Mouse (Mus musculus) right cerebral cortex, postnatal 25 days (tissue): Measurements from ENCODE around the gene Dcun1d3.

Experiments
- DNase-seq: peaks from one replicate; pipeline ENCODE4 v3.0.0; 2022

The Dcun1d3 gene

GRCm38 (mm10) chr7:119895639-119896512, at the start of gene Dcun1d3, which contains the start of gene Lyrm1:
Dcun1d3 (minus strand) TSS chr7:119896298.
Lyrm1 (plus strand) TSS chr7:119895861.
- peak; percentile 96 for DNase-seq

GRCm38 (mm10) chr7:119941569-119941968, 45.5 kb upstream of the Dcun1d3 start:
- DNase-seq: no peak

DNA sequence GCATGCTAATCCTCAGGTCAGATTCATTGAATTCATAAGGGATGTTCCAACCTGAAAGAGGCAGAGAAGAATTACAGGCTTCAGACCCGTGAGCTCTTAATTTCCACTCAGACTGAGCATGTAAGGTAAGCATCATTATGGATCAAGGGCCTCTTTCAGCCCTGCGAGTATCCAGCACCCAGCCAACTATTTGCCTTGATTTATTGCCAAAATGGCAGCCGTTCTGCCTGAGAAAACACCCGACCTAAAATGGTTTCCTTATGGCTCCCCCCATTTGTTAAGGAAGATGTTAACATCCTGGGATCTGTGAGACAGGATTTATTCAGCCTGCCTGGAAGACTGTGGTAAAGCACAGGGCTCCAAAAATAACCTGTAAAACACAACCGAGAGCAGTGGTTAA, 40.9 kb upstream of the Dcun1d3 start:
- DNase-seq: no peak

GRCm38 (mm10) chr7:119936321-119936720, 40.2 kb upstream of the Dcun1d3 start:
- DNase-seq: no peak

DNA sequence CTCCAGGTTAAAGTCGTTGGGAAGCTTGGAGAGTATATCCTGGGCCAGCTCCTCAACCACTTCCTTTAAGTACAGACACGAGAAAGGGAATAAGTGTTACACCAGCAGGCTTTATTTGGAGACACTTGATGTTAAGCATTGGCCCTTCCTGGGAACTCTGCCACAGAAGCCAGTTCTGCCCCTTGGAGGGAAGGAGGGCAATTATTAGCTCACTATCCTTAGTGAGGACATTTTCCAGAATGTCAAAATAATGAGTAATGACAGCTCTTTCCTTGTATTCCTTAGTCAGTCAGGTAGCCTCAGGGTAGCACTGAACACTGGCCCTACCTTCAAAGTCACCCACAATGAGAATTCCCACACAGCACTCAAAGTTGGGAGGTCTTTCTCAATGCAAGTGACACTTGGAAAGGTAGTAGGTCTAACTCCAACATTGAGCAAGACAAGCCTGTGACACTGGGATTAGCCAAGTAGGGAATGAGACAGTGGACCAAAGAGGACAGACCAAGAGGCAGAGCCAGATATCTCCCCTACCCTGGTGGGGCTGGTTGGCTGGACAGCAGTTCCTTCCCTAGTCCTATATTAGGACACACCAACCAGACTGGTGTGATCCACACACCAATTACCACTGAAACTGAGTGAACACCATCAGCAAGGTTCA, 32.8 kb upstream of the Dcun1d3 start:
- DNase-seq: no peak

- DNase-seq: no peak
Observed at GRCm38 (mm10) chr7:119921054-119921453, 25.0 kb upstream of the Dcun1d3 start.

DNA sequence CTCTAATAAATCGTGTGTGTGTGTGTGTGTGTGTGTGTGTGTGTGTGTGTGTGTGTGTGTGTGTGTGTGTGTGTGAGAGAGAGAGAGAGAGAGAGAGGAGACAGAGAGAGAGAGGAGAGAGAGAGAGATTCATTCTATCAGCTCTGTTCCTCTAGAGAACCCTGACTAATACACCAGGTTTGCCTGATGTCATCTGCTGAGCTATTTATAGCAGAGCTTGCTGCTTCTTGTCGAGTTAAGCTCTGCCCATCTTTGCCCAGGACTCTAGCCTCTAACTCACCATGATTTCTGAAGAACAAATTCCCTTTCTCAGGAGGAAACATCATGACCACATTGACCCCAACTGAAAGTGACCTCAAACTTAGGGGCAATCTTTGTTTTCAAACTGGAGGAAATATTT, 24.4 kb upstream of the Dcun1d3 start:
- DNase-seq: no peak

GRCm38 (mm10) chr7:119911727-119912126, 15.6 kb upstream of the Dcun1d3 start:
- DNase-seq: no peak

DNA sequence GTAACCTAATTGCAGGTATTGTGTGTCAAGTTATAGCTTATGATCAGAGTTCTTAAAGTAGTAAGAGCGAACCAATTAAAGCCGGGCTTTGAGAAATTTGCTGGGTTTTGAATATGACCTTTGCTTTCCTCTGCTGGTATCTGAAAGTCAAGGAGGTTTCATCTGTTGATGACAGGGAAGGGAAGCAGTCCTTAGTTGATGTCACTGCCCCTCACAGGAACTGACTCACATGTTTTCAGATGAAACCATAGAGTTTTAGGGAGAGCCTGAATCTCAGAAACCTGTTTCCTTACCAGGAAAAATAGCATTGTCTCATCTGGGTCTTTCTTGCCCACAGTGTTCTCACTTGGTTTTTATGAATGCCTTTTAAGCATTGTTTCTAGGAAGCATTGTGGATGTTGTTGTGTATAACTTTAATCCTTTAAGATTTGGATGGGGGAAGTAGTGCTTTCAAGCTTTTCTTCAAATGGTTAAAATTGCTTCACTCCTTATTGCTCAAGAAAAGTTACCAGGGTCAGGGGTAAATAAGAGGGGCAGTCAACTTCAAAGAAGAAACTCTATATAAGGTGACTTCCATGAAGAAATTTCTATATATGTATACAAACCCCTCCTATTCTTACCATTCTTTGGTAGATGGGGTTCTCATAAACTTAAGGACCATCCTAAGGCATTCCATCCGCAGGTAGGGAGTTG, 10.6 kb upstream of the Dcun1d3 start:
- DNase-seq: no peak

- no peak for DNase-seq
Observed at GRCm38 (mm10) chr7:119899386-119900057, 3.4 kb upstream of the Dcun1d3 start.

DNA sequence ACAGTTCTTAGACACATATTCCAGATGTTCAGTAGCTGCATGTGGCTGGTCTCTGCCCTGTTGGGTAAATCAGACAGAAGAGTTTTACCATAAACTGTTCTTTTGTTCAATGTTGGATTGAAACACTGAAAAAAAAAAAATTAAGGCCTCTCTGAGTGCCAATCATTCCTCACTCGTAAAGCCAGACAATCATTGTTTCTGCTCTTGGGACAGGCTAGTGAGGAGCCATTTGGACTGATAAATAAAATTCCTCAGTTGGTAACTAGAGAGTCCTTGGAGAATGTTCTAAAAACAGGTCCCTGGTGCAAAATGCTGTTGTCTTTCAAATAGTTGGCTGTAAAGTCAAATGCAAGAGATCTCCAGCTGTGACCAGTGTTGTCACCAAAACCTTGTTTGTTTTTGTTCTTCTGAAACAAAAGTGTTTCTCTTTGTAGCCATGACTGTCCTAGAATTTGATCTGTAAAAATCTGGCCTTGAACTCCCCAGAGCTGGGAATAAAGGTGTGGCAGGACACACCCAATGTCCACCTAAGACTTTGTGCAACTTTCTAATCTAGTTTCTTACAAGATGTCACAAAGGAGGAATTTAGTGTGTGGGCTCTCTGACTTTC, 2.3 kb upstream of the Dcun1d3 start:
- no peak for DNase-seq

DNA sequence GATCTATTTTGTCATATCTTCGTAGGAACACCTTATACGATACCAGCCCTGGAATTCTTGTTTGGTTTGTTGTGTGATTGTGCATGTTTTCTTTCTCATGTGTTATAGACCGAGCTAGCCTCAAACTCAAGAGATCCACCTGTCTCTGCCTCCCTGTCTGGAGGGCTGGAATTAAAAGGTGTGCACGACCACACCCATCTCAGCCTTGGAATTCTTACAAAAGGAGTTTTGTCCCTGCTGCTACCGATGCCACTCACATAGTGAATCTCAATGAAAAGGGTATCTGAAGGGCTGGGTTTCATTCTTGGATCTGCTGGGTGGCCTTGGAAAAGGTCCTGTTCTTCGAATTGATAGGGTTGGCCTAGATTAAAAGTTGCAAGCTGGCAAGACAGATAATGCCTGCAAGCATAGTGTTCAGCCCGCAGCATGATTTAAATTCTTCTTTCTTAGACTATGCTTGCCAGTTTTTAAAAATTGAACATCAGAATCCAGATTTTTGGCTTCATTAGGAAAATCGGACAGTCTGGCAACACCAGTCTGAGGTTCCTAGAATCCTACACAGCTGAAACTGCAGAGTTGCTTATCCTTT, 1.5 kb upstream of the Dcun1d3 start:
- DNase-seq: no peak

DNA sequence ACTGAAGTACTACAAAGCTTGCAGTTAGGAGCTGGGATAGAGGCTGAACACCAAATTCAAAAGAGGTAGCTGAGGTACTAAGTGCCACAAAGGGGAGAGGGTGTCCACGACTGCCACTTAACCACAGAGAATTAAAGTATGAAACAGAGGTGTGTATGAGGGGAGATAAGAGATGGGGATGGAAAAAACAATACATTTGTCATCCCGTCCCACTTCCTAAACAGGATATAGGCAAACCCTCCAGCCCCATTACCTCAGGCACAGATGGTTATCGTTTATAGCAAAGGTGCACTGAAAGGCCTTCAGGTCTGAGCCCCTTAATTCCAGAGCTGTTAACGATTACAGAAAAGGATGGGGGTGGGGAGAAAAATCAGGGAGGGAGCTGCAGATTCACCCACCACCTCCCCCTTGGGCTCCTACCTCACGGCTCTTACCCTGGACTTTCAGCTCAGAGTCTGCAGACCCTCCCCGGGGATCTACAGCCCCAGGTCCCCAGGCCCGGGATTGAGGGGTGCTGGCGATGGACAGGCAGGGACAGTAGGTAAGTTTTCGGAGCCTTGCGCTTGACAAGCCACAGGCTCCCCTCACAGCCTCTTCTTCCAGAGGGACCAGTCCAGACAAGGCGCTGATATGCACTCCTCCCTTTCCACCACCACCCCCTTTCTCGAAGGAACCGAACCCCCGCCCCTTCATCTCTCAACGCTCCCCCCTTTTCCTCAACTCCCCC, 1.1 kb downstream of the Dcun1d3 start:
- DNase-seq: peak; percentile 5

- DNase-seq: no peak
Observed at GRCm38 (mm10) chr7:119892742-119893141, 3.4 kb downstream of the Dcun1d3 start.

GRCm38 (mm10) chr7:119892198-119892597, 3.9 kb downstream of the Dcun1d3 start:
- DNase-seq: no peak

GRCm38 (mm10) chr7:119887887-119888286, 8.2 kb downstream of the Dcun1d3 start:
- no peak for DNase-seq

DNA sequence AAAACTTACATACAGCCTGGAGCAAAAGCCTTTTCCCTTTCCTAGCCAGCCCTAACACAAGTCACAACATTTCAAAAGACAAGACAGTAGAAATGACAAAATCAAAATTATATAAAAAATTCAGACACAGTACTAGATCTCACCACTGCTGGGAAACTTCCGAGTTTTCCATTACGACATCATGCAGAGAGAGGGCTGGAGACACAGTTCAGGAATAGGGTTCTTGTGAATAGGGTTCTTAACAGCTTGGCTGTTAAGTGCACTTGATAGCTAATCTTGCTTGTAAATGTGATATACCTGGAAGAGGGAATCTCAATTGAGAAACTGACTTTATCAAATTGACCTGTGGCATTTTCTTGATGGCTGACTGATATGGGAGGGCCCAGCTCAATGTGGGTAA, 14.9 kb downstream of the Dcun1d3 start:
- DNase-seq: no peak

- DNase-seq: no peak
Observed at GRCm38 (mm10) chr7:119880345-119880744, 15.8 kb downstream of the Dcun1d3 start.

- no peak for DNase-seq
Observed at GRCm38 (mm10) chr7:119879171-119879570, 16.9 kb downstream of the Dcun1d3 start.

GRCm38 (mm10) chr7:119875776-119876440, 20.2 kb downstream of the Dcun1d3 start:
- DNase-seq: peak; percentile 56

DNA sequence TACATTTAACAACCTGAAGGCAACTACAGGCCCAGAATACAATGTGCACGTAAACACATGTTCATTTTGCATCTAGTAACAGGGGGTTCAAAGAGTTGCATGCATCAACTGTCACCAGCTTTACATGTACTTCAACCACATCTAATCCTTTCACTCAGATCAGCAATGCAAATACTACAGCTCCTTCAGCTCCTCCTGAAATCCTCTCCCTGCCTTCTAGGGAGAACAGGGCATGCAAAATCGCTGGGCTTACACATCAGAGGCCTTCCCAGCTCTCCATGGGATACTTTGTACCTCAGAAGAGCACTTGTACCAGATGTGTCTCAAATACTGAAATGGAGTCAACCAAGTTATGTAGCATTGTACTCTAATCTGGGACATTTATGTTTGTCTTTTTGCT, 23.0 kb downstream of the Dcun1d3 start:
- DNase-seq: no peak
